Mouse (Mus musculus): ENCODE results near the gene Wdr91.

The Wdr91 gene

DNA sequence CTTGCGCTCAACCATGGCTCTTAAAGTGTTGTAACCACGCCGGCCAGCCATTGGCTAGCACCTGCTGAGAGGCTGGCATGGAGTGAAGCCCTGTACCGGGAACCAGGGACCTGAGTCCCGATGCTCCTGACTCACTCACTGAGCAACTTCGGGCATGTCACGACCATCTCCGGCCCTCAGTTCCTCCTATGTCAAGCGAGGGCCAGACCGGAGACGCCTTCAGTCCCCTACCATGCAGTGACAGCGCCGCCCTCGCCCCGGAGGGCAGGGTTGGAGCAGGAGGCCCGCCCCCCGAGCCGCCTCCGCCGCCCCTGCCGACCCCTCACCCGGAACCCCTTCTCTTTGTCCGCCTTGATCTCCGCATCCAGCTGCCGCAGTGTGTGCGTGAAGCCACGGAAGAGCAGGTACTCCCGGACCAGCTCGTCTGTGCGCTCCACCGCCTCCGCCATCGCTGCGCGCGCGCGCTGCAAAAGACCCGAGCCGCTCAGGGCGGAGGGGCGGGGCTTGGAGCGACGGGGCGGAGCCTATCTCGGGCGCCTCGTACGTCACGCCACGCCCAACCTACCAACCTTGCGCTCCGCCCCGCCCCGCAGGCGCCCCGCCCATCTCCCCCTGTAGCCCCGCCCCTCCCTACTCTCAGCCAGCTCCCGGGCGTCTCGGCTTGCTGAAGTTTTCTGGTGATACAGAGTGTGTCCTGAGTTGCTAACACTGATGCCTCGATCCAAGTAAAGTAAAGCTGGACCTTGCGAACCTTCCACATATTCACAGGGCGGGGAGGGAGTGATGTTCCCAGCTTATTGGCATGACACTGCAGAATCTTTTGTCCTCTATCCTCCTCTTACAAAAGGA, at the start of gene Wdr91:
Wdr91 (minus strand) TSS at position 506 of the 849 bp plus-strand sequence.
- DNase-seq, result peak; percentile 94

DNA sequence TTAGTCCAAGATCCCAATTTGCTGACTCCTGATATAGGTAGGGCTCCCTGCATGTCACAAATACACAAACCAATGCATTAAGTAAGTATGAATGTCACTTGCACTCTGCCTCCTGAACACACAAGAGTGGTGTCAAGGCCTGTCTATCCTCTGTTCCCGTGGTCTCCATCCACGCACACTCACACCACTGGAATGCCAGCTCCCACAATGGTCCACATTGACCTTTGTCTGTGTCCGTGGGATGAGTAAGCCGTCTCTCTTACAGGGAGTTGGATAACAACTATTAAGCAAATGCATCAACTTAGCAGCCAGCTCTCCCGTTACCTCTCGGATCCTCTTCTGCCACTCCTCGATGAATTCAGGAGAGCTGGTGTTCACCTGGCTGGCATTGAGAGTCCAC, 48.5 kb upstream of the Wdr91 start:
- no peak for DNase-seq

DNA sequence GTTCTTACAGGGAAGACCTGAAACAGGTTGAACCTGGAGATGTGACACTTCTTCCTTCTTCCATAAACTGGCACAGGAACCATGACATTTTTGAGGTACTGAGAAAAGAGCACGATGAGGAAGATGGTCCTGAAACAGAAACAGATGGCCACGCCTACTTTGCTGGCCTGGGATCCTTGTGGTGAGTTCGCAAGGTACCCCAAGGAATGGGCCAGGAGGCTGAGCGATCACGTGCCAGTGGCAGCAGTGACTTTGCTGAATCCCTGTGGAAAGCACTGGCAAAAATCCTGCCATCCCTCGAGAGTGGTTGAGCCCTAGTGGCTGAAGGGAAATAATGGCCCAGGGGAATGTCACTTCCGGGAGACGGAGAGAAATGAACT, 45.2 kb upstream of the Wdr91 start:
- no peak for DNase-seq

DNA sequence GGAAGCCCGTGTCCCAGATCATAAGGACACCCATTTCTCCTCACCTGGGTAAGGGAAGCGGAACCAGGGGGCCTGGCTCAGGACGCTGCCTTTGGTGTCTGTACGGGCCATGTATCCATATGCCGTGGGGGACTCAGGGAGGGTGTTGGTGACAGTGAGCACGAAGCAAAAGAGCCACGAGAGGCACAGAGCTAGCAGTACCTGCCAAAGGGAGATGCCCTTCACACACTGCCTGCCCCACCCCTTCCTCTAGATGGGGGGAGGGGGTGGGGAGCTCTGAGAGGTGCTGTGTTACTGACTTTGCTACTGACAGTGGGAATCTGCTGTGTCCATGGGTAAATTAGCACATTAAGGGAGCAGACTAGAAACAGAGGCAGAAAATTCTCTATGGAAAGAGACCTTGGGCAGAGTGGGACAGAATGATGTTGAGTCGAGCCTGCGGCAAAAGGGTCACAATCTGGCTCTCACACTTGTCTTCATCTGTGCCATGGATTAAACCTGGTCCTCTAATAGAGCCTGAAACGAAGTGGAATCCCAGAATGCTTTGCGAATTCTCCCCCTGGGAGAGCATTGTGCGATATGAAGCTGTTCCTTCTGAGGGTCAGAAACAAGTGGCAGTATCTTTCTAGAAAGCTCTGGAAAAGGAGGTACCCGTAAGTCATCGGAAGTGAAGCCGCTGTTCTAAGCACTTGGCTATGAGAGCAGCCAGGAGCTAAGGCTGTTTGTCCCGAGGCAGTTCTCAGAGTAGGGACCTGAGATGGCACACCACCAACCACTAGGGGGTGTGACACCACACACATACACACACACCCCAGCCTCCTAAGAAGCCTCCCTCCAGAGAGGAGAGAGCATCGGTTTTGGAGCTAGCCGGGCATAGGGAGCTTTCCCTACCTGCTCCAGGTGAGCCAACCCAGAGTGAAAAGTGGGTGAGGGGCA, 44.5 kb upstream of the Wdr91 start:
- DNase-seq, result peak; percentile 28

DNA sequence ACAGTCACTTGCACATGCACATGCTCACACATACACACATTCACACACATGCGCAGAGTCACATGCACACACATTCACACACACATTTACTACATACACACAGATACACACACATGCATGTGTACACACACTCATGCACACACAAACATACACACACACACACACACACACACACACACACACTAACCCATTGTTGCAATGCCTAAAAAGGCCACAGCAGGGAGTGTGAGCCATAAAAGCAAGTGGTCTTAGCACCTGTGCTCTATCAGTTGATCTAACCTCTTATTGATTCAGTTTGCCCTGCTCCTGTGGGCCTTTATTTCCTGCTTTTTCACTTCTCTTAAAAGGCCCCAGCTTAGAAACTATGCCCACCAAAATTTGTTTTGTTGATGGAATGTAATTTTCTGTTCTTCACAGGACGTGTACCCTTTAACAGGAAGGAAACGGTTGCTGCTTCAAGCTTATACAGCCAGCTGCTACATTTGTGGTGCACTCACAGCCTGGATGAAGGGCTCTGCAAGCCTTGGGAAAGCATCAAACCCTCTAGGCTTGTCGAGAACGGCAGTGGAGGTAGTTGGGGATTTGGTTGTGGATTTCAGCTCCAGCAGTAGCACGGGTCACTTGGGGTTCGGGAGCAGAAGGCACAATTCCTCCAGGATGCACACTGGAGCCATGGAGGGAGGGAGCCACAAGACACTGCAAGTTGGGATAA, 41.4 kb upstream of the Wdr91 start:
- DNase-seq, result no peak

DNA sequence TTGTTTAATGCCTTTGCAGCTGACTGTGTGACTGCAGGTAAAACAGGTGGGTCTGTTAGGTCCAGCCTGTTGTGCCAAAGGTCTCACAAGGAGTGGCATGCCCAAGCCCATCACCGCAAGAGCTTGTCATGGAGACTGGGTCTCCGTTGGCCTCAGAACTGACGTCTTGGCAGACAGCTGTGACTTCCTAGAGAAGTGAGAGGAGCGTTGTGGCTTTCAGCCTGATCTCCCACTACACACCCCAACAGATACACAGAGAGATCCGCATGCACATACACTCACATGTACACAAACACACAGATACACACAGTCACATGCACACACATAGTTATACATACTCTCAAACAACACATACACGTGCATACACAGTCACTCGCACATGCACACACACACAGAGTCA, 40.8 kb upstream of the Wdr91 start:
- no peak for DNase-seq

DNA sequence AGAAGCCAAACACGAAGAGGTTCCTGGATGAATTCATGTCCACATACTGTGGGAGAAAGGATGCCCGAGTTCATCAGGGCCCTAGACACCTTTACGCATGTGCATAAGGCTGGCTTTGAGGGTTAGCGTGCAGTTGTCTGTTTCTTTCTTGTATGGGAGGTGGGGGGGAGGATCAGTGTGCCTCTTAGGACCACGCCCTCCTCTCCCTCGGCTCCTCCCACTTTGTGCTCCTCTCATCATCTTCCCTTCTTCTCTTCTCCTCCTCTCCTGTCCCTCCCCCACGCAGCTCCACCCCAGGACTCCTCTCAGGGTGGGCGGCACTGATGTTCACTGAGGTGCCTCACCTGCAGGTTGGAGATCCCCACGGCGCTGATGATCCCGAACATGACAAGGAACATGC, 37.8 kb upstream of the Wdr91 start:
- DNase-seq, result no peak

DNA sequence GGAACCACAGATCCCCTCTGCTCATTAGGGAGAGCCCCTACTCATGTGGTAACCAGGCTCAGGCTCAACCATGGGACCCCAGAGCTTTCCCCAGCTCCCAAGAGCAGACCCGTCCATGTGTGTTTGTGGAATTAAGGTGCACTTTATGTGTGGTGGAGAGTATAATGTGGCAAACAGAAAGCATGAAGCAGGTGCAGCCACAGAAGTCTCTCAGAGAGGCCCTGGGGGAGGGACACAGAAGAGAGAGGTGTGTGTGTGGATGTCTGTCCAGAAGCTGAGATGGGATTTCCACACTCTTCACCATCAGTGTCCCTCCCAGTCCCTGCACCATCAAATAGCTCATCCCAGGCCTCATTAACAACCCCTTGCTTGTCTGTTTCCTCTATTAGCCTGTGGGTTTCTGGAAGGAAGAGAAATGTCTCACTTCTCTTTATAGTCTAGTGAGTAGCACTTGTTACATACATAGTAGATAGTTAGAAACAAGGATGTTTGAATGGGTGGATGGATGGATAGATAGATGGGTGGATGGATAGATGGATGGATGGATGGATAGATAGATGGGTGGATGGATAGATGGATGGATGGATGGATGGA, 35.9 kb upstream of the Wdr91 start:
- DNase-seq, result no peak

DNA sequence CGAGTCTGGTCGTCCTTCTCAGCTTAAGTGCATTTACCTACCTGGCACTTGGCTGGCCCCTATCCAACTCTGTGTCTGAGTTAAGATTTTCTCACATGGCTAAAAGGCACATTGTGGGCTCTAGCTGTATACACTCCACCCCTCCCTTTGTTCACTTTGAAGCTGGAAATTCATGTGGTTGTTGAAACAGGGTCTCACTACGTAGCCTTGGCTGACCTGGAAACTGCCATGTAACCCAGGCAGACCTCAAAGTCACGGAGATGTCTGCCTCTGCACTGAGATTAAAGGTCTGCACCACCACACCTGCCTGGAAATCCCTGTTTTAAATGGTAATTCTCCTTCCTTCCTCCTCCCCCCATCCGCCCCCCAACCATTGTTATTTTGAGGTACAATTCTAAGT, 32.8 kb upstream of the Wdr91 start:
- no peak for DNase-seq

DNA sequence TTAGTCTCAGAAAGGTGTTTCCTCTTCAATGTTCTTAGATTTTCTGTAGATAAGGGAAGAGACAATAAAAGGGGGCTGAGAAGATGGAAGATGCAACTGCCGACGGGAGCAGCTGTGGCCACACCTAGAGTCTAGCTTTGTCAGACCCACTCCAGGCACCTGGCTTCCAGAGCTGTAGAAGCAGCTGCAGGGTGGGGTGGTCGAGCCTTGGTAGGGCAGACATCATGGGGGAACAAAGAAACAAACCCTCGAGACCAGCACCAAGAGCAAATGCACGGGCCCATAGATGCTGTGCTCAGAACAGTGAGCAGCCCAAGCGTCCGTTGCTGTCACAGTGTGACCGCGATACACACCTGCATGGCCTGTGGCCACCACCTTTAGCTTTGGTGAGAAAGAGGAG, 31.8 kb upstream of the Wdr91 start:
- DNase-seq, result no peak

DNA sequence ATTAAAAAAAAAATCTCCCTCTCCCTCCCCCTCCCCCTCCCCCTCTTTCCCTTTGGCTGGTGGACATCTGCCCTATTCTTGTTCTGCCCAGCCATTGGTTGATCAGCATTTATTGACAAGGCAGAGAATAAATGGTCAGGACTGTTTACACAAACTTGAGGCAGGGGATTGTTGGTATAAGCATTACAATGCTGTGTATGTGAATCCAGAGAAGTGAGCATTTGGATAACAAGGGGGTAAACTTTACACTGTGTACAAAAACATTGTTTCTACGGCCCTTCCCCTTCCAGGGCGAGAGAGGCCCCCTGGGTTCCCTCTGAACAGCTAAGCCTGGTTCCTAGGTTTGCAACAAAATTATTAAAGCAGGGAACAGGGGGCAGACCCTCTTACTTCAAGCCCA, 30.8 kb upstream of the Wdr91 start:
- no peak for DNase-seq

DNA sequence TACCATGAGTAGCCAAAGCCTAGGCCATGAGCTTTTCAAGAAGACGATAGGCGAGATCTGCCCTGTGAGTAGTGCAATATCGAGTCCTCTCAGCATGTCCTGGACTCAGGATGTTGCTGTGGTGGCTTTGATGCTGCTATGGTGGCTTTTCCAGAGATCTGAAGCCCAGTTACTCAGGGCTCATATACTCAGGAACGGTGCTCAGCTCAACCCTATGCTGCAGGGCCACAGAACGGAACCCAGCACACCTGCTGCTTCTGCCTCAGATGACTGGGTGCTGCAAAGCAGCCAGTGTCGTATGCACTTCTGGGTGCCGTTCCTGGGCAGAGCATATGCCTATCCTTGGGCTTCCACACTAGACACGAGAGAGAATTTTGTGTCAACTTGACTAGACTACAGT, 28.8 kb upstream of the Wdr91 start:
- DNase-seq, result no peak

DNA sequence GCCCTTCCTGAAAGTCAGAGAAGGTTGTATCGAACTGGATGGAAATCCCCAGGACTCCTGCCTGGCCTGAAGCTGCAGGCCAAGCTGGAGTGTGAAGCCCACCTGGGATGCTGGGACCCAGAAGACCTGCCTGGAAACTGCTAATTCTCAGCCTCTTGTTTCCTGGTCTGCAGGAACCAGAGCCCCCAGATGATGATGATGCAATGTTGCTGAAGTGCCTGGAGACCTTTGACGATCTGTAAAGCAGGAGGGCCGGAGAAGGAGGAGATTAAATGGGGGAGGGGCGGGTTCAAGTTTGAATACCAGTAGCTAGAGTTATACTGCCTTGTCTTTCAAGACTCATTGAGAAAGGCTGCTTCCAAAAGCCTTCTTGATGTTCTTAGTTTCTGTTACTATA, 28.3 kb upstream of the Wdr91 start:
- DNase-seq, result no peak

DNA sequence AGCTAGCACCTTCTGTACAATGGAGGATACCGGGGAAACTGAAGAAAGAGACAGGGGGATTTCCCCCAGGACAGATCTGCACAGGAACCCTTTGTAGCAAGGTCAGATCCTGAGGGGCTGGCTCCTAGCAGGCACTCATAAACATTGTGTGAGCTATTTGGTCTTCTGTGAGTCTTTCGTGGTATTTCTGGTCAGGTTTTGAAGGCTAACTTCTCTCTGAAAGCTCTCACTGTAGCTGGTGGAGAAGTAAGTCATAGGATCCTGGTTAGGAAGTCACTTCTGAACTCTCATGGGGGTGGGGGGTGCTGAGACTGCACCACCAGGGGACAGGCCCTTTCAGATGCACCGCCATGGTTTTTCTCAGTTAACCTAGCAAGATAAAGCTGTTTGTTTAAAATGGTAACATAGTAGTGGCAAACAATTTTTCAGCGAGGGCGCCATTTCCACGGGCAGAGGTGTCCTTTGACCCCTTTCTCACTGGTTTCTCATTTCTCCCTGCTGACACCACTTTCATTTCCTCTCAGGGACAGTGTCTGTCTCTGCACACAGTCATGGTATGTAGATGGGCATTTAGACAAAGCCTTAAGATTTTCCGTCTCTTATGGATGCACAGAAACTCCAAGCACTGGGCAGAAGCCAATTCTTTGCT, 27.7 kb upstream of the Wdr91 start:
- DNase-seq, result no peak

DNA sequence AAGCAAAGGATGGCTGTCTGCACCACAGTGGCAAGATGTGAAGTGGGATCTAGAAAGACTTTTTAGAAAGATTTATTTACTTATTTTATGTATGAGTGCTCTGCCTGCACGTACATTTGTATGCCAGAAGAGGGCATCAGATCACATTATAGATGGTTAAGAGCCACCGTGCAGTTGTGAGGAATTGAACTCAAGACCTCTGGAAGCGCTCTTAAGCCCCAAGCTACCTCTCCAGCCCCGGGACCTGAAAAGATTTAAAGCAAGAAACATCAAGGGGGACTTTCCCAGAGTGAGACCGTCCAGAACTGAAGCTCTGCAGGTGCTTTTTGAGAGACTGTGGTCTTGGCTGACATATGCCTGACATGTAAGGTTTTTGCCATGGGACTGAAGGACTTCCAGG, 26.1 kb upstream of the Wdr91 start:
- DNase-seq, result no peak

DNA sequence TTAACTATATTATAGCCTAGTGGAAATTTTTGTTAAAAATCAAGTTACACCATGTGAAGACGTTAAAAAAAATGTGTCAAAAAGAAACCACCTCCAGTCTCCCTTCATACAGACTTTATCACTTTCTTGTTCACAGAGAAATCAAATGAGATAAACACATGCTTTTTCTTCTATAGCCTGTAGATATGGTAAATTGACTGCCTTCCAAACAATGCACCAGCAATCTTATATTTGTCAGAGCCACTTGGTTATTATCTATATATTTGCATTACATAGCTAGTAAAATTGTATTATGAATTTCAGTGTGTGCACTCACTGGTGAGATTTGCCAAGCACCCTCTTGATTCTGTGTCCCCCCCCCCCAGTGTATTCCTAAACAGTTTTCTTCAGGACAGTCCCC, 22.0 kb upstream of the Wdr91 start:
- DNase-seq, result no peak

DNA sequence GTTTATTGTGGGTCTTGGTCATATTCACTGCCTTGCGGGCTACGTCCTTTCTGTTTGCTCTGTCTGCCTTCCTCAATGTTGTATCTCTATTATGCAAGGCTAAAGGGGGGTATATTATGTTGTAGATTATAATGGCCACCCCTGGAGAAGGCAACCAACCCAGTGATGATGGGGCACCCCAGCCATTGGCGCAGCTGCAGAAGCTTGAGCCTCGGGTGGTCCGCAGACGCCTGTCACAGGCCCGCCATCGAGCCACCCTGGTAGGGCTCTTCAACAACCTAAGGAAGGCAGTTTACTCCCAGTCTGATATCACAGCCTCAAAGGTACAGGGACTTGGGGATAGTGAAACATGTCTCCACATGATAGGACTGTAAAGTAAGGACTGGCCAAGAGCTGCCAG, 16.9 kb upstream of the Wdr91 start:
- DNase-seq, result no peak

DNA sequence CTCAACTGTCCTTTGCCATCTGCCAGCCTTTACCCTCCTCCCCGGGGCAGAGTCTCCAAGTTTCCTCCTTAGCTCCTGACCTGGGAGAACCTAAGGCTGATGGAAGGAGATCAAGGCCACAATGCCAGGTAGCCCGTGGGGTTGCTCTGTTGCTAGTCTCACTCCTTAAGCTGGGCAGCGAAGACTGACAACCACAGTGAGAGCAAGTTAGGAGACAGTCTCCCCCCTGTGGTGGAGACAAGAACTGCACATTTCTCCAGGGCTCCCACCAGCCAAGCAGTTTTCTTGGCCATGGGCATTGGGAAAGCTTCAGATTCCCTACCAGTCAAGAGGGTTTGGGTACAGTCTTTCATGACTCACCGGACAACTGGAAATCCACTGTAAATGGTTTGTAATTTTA, 16.5 kb upstream of the Wdr91 start:
- peak; percentile 78 for DNase-seq

DNA sequence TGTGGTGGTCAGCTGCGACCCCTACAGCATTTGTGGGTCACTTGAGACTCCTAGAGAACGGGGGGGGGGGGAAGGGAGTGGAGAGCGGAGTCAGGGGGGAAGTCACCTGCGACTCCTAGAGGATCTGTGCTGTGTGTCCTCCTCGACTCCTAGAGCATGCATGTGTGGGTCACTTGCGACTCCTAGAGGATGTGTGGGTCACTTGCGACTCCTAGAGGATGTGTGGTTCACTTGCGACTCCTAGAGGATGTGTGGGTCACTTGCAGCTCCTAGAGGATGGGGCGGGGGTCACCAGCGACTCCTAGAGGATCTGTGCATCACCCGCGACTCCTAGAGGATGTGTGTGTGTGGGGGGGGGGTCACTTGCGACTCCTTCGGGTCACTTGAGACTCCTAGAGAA, 11.3 kb upstream of the Wdr91 start:
- peak; percentile 81 for DNase-seq

DNA sequence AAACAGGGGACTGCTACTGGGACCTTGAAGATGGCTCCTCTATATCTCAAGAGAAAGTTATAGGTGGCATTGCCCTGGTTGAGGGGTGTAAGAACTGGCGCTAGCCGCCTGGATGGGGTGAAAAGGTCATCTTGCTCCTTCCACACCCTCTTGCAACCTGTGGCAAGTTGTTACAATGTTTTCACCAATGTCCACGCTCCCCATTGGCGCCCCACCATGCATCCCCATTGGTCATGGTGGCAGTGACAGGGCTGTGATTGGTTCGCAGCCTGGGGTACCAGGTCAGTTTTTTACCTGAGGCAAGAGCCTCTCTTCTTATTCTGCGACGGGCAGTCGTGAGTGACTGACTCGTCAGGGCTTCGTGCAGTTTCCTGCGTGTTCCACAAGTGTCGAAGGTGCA, 10.0 kb upstream of the Wdr91 start:
- DNase-seq, result no peak

DNA sequence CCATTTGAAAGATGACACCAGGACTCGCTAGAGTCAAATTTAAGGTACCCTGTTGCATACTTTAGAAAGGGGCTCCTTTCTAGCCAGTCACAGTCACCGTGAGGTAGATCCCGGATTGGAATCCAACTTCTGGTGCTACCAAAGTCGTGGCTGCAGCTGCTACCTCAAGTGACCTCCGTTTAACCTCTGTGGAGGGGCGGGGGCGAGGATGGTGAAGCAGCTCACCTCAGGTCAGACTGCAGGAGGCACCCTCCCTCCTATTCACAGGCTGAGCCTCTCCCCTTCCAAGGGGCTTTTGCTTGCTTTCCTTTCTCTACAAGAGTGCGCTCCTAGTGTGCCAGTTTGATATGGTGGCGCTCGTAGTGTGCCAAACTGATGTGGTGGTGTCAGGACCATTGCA, 9.3 kb upstream of the Wdr91 start, which contains the start of gene Stra8:
Stra8 (plus strand) TSS at position 208 of the 400 bp plus-strand sequence.
- no peak for DNase-seq

DNA sequence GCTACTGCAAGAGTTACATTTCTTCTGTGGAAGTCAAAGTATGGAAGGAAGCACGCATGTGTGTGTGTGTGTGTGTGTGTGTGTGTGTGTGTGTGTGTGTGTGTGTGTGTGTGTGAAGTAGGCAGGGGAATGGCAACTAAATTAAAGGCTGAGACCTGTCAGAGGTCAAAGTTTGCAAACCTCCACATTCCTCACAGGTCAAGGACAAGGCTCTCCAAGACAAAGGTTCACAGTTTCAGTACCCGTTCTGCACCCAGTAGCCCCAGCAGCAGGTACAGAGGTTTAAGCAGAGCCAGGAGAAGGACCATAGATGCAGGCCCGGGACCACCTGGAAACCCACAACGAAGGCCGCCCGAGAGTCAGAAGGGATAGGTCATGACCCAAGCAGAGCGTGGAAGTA, 8.5 kb upstream of the Wdr91 start:
- DNase-seq, result no peak
